Mouse (Mus musculus): ENCODE data around the gene Gm28048. TPM values are rescaled to one million over a fixed set of nuclear protein-coding genes. Genes with fewer than 3 reads are reported as not detected.

The Gm28048 gene
- polyA plus RNA-seq, 1 experiment from 2014 or later: 13.1 TPM

- Histone ChIP-seq H3K27ac (no peak overlapping the region), H3K4me1 (replicated peaks) (no peaks in the 10 kb centered on the region), H3K4me2 (replicated peaks) (no peak overlapping the region), H3K9me3 (no peaks in the 10 kb centered on the region), H3K4me3 (replicated peaks) (no peak overlapping the region), H3K36me3 (no peaks in the 10 kb centered on the region), H3K27me3 (replicated peaks) (no peaks in the 10 kb centered on the region), H3K9ac (no peak overlapping the region)
- 100% methylated on average over 1 of the region's 1 CpGs for WGBS
- ATAC-seq: no peak
Observed at GRCm38 (mm10) chr11:22792149-22792548, 189.7 kb downstream of the Gm28048 start.

GRCm38 (mm10) chr11:22791726-22792125, 190.2 kb downstream of the Gm28048 start:
- WGBS: 87% methylated on average over 5 of the region's 5 CpGs
- no peak for ATAC-seq
- Histone ChIP-seq H3K36me3 (no peaks in the 10 kb centered on the region), H3K4me1 (replicated peaks) (no peaks in the 10 kb centered on the region), H3K27me3 (replicated peaks) (no peaks in the 10 kb centered on the region), H3K9ac (no peak overlapping the region), H3K27ac (no peak overlapping the region), H3K9me3 (no peaks in the 10 kb centered on the region), H3K4me2 (replicated peaks) (no peak overlapping the region), H3K4me3 (replicated peaks) (no peak overlapping the region)

GRCm38 (mm10) chr11:22787833-22788232, 194.1 kb downstream of the Gm28048 start:
- H3K4me3 ChIP-seq (replicated peaks): no peak overlapping the region
- WGBS: 92% methylated on average over 2 of the region's 2 CpGs
- no peak overlapping the region for H3K4me2 ChIP-seq (replicated peaks)
- ATAC-seq: no peak
- H3K9me3 ChIP-seq: no peaks in the 10 kb centered on the region
- H3K36me3 ChIP-seq: no peaks in the 10 kb centered on the region
- H3K27ac ChIP-seq: no peak overlapping the region
- H3K4me1 ChIP-seq (replicated peaks): peaks cover 3% of the 10 kb centered on the region; the same call in 1 of the 2 replicates
- no peak overlapping the region for H3K9ac ChIP-seq
- no peaks in the 10 kb centered on the region for H3K27me3 ChIP-seq (replicated peaks)

Other genes starting within 250 kb of the Gm28048 start
- gene B3gnt2, start 121.1 kb downstream of the Gm28048 start, polyA plus RNA-seq (2015; fragmentation: Nextera tagmentation; extraction: Ambion mirVana): 8.8 and 11.9 TPM in 2 replicates
- 2.4 and 2.9 TPM in 2 replicates for gene Zrsr1, start 10.1 kb downstream of the Gm28048 start, polyA plus RNA-seq (2015; fragmentation: Nextera tagmentation; extraction: Ambion mirVana)
- 375 and 384 TPM in 2 replicates for gene Commd1, start 292 bp upstream of the Gm28048 start, polyA plus RNA-seq (2015; fragmentation: Nextera tagmentation; extraction: Ambion mirVana)
- 256 and 268 TPM in 2 replicates for gene Cct4, start 8.4 kb upstream of the Gm28048 start, polyA plus RNA-seq (2015; fragmentation: Nextera tagmentation; extraction: Ambion mirVana)
- 1.5 and 1.8 TPM in 2 replicates for gene Fam161a, start 25.4 kb upstream of the Gm28048 start, polyA plus RNA-seq (2015; fragmentation: Nextera tagmentation; extraction: Ambion mirVana)